Mouse (Mus musculus) thymus, adult 2 months (tissue): ENCODE data around the gene Rtp4.

Source experiments
- CTCF ChIP-seq: fragments of 200-500 bp; IDR thresholded peaks from 2 replicates; pipeline ENCODE4 v1.5.1; 2012; ENCODE audit warnings: mild to moderate bottlenecking, control low read depth, low read length, moderate library complexity, borderline replicate concordance; ENCODE audit not compliant: control insufficient read depth, poor library complexity, insufficient read depth; ENCODE audit errors: extremely low read depth
- POLR2A ChIP-seq: fragments of 200-500 bp; IDR thresholded peaks from 2 replicates; pipeline ENCODE4 v1.6.1; 2012; ENCODE audit warnings: mild to moderate bottlenecking, low read length, control low read depth, moderate library complexity; ENCODE audit not compliant: control insufficient read depth, poor library complexity, insufficient read depth; ENCODE audit errors: extremely low read depth

DNA sequence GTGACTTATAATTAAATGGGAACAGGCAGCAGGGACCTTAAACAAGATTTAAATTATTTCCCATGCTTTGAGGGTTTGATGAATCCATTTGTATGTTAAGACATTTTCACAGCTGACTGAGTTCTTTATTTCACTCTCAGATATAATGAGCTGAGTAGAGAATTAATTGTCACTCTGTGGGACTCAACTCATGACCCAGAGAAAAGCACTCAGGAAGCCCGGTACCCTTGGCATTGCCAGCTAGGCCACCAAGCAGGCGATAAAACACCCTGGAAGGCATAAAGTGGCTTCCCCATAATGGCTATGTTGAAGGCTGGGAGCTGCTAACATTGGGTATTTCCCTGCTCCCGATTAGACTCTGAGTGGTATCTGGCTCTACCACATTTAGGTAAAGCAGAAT, 76.6 kb downstream of the Rtp4 start:
- TF ChIP-seq POLR2A, result no peak
- no peak for TF ChIP-seq CTCF
